Mouse (Mus musculus): ENCODE results near the gene Hspe1. TPM values are rescaled to one million over a fixed set of nuclear protein-coding genes. Genes with fewer than 3 reads are reported as not detected.
"Not testable (repeated sequence)": the region's sequence is repeated elsewhere in the genome, so short reads cannot be mapped to it uniquely, and the experiment has no call there.

Hspe1 gene
- polyA plus RNA-seq, 1 experiment from 2014 or later, result 434 TPM

DNA sequence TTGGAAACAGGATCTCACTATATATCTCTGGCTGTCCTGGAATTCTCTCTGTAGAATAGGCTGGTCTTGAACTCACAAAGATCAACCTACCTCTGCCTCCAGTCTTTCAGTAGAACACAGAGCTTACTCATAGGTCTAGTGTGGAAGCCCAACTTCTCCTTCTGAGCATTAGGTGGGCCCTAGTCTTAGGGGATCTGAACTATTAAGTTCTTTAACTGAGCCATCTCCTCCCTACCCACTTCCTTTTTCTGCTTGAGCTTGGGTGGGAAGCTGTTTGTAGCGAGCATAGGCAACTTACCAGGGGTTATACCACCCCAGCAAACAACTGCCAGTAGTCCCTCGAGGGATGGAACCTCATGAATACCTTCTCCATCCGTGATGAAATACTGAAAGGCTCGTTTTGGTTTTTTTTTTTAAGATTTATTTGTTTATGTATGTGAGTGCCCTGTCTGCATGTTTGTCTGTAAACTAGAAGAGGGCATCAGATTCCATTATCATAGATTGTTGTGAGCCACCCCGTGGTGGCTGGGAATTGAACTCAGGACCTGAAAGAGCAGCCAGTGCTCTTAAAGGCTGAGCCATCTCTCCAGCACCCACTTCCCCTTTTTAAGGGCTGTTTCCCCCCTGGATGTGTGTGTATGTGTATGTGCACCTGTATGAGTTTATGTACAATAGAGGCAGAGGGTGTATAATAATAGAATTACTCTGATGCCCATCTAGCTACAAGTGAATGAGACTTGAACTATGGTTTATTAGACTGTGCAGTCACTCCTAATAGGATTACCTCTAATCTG is 32.4 kb upstream of the Hspe1 start:
- no peak overlapping the region for H3K9ac ChIP-seq
- H3K36me3 ChIP-seq, result peaks cover 9% of the 10 kb centered on the region; the same call in 1 of the 2 replicates
- 82% methylated on average over 5 of the region's 5 CpGs for WGBS
- H3K4me3 ChIP-seq, result no peak overlapping the region
- no peak overlapping the region for H3K27ac ChIP-seq
- H3K4me1 ChIP-seq, result peaks cover 13% of the 10 kb centered on the region
- no peaks in the 10 kb centered on the region; the same call in 1 of the 2 replicates for H3K27me3 ChIP-seq
- no peak overlapping the region for H3K4me2 ChIP-seq
- ATAC-seq (ENCODE audit: insufficient number of reproducible peaks, insufficient read depth, low FRiP score, low TSS enrichment, low read depth), result no peak
- H3K9me3 ChIP-seq, result peaks cover 7% of the 10 kb centered on the region; the same call in 1 of the 2 replicates

DNA sequence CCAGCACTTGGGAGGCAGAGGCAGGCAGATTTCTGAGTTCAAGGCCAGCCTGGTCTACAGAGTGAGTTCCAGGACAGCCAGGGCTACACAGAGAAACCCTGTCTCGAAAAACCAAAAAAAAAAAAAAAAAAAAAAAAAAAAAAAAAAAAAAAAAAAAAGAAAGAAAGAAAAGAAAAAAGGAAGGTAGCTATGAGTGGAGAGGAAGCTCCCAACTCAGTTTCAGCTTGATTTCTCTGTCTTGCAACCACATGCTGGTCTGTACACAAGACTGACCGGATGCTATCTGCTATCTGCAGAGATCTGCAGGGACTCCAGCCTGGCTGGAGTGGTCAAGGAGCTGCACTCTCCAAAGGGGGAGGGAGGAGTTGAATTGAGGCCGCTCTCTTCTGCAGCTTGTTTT is 29.5 kb upstream of the Hspe1 start:
- H3K27me3 ChIP-seq; H3K4me1 ChIP-seq; H3K27ac ChIP-seq; H3K4me3 ChIP-seq; H3K9ac ChIP-seq; H3K9me3 ChIP-seq; ATAC-seq (ENCODE audit: insufficient number of reproducible peaks, insufficient read depth, low FRiP score, low TSS enrichment, low read depth); H3K4me2 ChIP-seq: not testable (repeated sequence)
- WGBS, result 90% methylated on average over 2 of the region's 3 CpGs
- H3K36me3 ChIP-seq, result peaks cover 12% of the 10 kb centered on the region

DNA sequence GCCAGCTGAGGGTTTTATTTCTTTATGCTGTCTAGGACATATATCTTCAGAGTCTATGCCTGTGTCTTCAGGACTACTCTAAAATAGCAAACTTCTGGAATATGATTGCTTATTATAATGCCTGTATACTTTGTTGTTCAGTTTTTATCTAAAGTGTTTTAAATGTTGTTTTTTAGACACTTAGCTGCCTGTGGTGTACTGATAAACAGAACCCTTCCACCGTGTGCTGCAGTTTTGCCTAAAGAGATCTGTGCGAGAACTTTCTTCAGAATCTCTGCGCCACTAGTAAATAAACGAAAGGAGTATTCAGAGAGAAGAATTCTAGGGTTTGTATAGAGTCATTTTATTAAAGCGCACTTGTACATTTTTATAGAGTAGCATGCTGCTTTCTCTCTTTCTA is 26.8 kb upstream of the Hspe1 start:
- no peak for ATAC-seq (ENCODE audit: insufficient number of reproducible peaks, insufficient read depth, low FRiP score, low TSS enrichment, low read depth)
- Histone ChIP-seq H3K9ac (no peak overlapping the region), H3K4me3 (no peak overlapping the region), H3K9me3 (peaks cover 7% of the 10 kb centered on the region; the same call in 1 of the 2 replicates), H3K36me3 (peaks cover 26% of the 10 kb centered on the region), H3K27ac (no peak overlapping the region), H3K4me1 (no peaks in the 10 kb centered on the region), H3K27me3 (no peaks in the 10 kb centered on the region), H3K4me2 (no peak overlapping the region)
- 92% methylated on average over 5 of the region's 5 CpGs for WGBS

DNA sequence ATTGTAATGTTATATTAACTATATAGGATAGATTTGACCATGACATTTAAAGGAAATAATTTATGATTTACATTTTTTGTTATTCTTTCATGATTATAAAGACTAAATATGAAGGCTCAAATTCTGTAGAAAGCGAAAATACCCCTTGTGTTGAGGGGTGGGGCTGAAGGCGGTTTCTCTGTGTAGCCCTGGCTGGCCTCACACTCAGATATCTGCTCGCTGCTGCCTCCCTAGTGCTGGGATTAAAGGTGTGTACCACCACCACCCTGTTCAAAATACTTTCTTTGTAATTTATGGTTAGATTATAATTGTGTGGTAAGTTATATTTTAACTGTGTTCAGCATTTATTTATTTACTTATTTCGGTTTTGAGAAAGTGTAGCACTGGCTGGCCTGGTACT is 26.2 kb upstream of the Hspe1 start:
- H3K27ac ChIP-seq, result no peak overlapping the region
- WGBS, result 87% methylated on average over 4 of the region's 4 CpGs
- no peak for ATAC-seq (ENCODE audit: insufficient number of reproducible peaks, insufficient read depth, low FRiP score, low TSS enrichment, low read depth)

DNA sequence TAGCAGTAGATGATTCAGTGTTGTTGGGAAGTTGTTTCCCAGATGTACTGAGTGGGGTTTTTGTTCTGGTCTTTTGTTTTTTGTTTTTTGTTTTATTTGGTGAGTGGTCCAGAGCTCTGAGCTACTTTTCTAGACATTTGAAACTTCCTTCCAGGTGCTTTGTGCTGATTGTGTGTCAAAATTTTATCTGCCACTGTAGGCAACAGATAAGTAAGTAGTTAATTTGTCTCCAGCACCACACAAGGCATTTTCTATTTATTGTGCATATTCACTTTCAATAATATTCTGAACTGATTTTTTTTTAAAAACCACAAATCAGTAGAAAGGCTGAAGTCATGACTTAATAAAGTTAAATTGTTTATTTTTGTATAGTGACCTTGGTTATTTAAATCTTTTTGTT is 15.6 kb upstream of the Hspe1 start:
- not testable (repeated sequence) for H3K4me2 ChIP-seq; H3K27me3 ChIP-seq; H3K4me3 ChIP-seq; H3K4me1 ChIP-seq; H3K9ac ChIP-seq; H3K9me3 ChIP-seq; H3K27ac ChIP-seq; ATAC-seq (ENCODE audit: insufficient number of reproducible peaks, insufficient read depth, low FRiP score, low TSS enrichment, low read depth)
- peaks cover 44% of the 10 kb centered on the region for H3K36me3 ChIP-seq

More for the DNA sequence above, 26.2 kb upstream of the Hspe1 start:
- Histone ChIP-seq H3K4me3 (no peak overlapping the region), H3K9me3 (peaks cover 7% of the 10 kb centered on the region; the same call in 1 of the 2 replicates), H3K36me3 (peaks cover 27% of the 10 kb centered on the region), H3K4me1 (no peaks in the 10 kb centered on the region), H3K9ac (no peak overlapping the region), H3K27me3 (no peaks in the 10 kb centered on the region), H3K4me2 (no peak overlapping the region)

DNA sequence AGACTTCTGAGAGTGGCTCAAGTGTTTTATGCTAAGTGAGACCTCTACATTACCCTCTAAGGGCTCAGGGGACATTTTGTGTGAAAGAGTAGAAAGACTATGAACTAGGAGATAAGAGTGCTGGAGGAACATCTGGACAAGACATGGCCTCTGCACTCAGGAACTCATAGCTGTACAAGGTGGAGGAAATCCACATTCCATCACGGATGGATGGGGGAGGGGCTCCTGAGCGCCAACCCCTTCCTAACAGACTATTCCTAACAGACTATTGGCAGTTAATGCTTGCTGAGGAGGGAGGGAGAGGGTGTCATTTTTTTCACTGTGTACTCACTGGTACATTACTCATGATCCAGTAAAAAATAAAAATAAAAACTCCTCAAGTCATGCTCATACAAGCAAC is 13.2 kb upstream of the Hspe1 start:
- no peak overlapping the region for H3K27ac ChIP-seq
- H3K36me3 ChIP-seq, result peaks cover 53% of the 10 kb centered on the region
- ATAC-seq (ENCODE audit: insufficient number of reproducible peaks, insufficient read depth, low FRiP score, low TSS enrichment, low read depth), result no peak
- no peak overlapping the region for H3K4me2 ChIP-seq
- H3K9me3 ChIP-seq, result no peaks in the 10 kb centered on the region
- H3K4me3 ChIP-seq, result no peak overlapping the region
- H3K27me3 ChIP-seq, result no peaks in the 10 kb centered on the region
- no peak overlapping the region for H3K9ac ChIP-seq
- H3K4me1 ChIP-seq, result no peaks in the 10 kb centered on the region
- WGBS, result 33% methylated on average over 2 of the region's 2 CpGs

DNA sequence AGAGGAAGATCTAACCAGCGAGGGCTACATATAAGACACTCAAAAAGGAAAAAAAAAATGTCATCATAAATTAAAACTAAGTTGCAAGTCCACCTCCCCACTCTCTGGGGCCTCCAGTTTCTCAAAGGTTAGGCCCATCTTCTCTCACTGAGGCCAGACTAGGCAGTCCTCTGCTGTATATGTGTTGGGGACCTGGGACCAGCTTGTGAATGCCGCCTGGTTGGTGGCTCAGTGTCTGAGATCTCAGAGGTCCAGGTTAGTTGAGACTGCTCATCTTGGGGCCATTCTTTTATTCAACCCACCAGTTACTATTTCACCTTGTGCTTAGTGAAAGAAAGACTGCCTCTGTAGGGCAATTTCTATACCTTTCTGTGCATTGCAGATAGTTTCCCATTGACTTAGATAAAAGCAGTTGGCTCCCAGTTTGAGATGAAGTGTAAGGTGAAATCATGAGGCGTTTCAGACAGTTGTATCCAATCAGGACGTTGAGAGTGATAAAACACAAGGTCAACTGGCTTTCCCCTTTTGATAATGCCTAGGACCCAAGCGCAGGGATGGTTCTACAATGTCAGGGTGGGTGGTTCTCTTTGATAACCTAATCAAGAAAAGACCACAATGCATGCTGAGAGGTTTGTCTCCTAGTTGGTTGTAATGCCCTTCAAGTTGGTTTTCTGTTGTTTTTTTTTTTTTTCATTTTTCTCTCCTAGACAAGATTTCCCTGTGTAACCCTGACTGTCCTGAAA is 12.1 kb upstream of the Hspe1 start:
- no peaks in the 10 kb centered on the region for H3K4me1 ChIP-seq
- no peaks in the 10 kb centered on the region for H3K27me3 ChIP-seq
- H3K36me3 ChIP-seq, result peaks cover 60% of the 10 kb centered on the region
- H3K9me3 ChIP-seq, result no peaks in the 10 kb centered on the region
- no peak overlapping the region for H3K27ac ChIP-seq
- 73% methylated on average over 5 of the region's 5 CpGs for WGBS
- no peak overlapping the region for H3K9ac ChIP-seq
- no peak overlapping the region for H3K4me3 ChIP-seq
- no peak overlapping the region for H3K4me2 ChIP-seq
- 0 out of 2 replicates have a peak, but pooled peaks have one; percentile 26 for ATAC-seq (ENCODE audit: insufficient number of reproducible peaks, insufficient read depth, low FRiP score, low TSS enrichment, low read depth)

DNA sequence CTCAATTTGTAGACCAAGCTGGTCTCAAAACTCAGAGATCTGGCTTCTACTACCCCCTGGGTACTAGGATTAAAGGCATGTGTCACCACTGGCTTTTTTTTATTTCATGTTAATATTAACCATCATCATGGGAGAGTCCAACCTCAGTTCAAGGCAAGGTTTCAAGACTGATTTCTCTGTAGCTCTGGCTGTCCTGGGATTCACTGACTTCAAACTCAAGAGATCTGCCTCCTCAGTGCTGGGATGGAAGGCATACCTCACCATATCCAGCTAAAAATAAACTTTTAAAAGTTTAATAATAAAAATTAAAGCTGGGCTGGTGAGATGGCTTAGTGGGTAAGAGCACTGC is 11.6 kb upstream of the Hspe1 start:
- Histone ChIP-seq H3K4me2 (no peak overlapping the region), H3K4me1 (no peaks in the 10 kb centered on the region), H3K4me3 (no peak overlapping the region), H3K9ac (no peak overlapping the region), H3K36me3 (peaks cover 60% of the 10 kb centered on the region), H3K27me3 (no peaks in the 10 kb centered on the region), H3K9me3 (no peaks in the 10 kb centered on the region), H3K27ac (no peak overlapping the region)
- ATAC-seq (ENCODE audit: insufficient number of reproducible peaks, insufficient read depth, low FRiP score, low TSS enrichment, low read depth), result no peak

DNA sequence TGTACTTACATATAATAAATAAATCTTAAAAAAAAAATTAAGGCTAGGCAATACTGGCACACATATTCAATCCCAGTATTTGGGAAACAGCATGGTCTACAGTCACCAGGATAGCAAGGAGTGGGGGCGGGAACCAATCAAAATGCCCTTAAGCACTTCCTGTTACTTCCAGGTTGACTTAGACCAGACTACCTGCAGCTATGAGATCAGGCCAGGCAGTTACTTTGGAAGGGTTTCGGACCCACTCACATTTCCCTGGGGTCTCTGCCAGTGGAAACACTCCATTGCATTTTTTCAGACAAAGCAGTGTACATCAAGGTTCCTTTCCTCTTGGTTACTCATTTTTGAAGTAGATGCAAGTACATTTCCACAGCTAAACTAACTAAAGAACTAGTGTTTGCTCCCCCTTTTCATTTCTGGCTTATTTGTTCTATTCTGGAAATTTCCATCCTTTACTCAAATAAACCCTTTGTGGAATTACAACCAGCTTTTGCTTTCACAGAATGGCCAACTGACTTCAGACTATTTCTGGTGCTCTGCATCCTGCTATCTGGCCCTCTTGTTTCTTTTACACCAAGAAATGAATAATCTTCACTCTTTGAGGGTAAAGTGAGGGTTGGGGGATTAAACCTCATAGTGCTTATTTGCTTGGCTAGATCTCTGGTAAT is 10.9 kb upstream of the Hspe1 start:
- H3K9ac ChIP-seq, result no peak overlapping the region
- H3K4me2 ChIP-seq, result no peak overlapping the region
- no peaks in the 10 kb centered on the region for H3K9me3 ChIP-seq
- H3K27me3 ChIP-seq, result no peaks in the 10 kb centered on the region
- H3K4me3 ChIP-seq, result no peak overlapping the region
- 78% methylated on average over 2 of the region's 2 CpGs for WGBS
- peaks cover 61% of the 10 kb centered on the region for H3K36me3 ChIP-seq
- no peak overlapping the region for H3K27ac ChIP-seq
- ATAC-seq (ENCODE audit: insufficient number of reproducible peaks, insufficient read depth, low FRiP score, low TSS enrichment, low read depth), result no peak
- no peaks in the 10 kb centered on the region for H3K4me1 ChIP-seq

DNA sequence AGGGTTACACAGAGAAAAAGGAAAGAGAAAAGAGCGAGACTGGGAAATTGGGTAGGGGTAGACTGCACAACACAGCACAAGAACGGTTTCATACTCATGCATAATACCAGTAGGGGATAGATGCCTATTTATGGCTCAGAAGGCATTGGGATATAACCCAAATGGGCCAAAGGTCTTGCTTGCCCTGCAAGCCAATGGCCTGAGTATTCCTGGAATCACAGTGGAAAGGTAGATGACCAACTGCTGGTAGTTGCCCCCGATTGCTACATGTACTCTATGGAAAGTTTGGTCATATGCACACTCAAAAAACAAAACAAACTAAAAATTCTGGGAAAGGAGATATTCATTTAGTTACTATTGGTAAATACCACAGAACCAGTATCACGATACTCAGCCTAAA is 8.3 kb upstream of the Hspe1 start:
- Histone ChIP-seq H3K4me3 (no peak overlapping the region), H3K4me2 (no peak overlapping the region), H3K27me3 (no peaks in the 10 kb centered on the region), H3K9me3 (0 out of 2 replicates have a peak, but pooled peaks cover 4% of the 10 kb centered on the region), H3K36me3 (peaks cover 77% of the 10 kb centered on the region), H3K9ac (no peak overlapping the region), H3K4me1 (0 out of 2 replicates have a peak, but pooled peaks cover 6% of the 10 kb centered on the region), H3K27ac (no peak overlapping the region)
- no peak for ATAC-seq (ENCODE audit: insufficient number of reproducible peaks, insufficient read depth, low FRiP score, low TSS enrichment, low read depth)
- WGBS, result 86% methylated on average over 4 of the region's 4 CpGs

DNA sequence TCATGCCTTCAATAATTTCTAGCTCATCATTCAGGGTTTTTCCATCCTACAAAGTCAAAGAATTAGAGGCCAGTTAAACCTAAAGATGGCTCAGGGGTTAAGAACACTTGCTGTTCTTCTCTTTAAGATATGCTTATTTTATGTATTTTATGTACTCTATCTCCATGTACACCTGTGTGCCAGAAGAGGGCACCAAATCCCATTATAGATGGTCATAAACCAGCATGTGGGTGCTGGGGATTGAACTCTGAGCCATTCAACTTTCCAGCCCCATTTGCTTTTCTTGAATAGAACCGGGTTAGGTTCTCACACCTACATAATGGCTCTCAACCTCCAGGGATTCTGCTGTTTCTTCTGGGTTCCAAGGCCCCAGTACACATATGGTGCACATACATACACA is 5.8 kb upstream of the Hspe1 start:
- no peaks in the 10 kb centered on the region for H3K27me3 ChIP-seq
- H3K36me3 ChIP-seq, result peaks cover 79% of the 10 kb centered on the region
- WGBS, result 86% methylated on average over 1 of the region's 1 CpGs
- H3K9ac ChIP-seq, result no peak overlapping the region
- H3K4me2 ChIP-seq, result no peak overlapping the region
- H3K9me3 ChIP-seq, result 0 out of 2 replicates have a peak, but pooled peaks cover 4% of the 10 kb centered on the region
- peaks cover 26% of the 10 kb centered on the region for H3K4me1 ChIP-seq
- H3K4me3 ChIP-seq, result no peak overlapping the region
- no peak overlapping the region for H3K27ac ChIP-seq
- no peak for ATAC-seq (ENCODE audit: insufficient number of reproducible peaks, insufficient read depth, low FRiP score, low TSS enrichment, low read depth)
